In genomic region chr13:28781660-28782059, GRCm38 (mm10) we compare ENCODE assay signal across 10 mouse cellular contexts.
DNase-seq lines count a peak whose midpoint lies in the region; ATAC-seq and TF ChIP-seq lines count a peak whose summit lies in the region.
"Had no signal": no experiment of that assay in that cellular context is flagged by ENCODE, and none has a peak within 500 bp of the region (broad histone marks: within the 10 kb centered on the region; RNA-seq: fewer than 3 reads in every experiment).

No protein-coding gene starts in this region.

- no peaks in the 10 kb centered on the region for H3K9me3 ChIP-seq in ES-E14 (ENCODE audit: control insufficient read depth, insufficient read depth, low read depth, low read length)
- H3K9me3 ChIP-seq in embryonic facial prominence, embryonic 10.5 days: no peaks in the 10 kb centered on the region
- no peaks in the 10 kb centered on the region for H3K9me3 ChIP-seq in hindbrain, embryonic 11.5 days (ENCODE audit: control insufficient read depth, low read length)
- no peaks in the 10 kb centered on the region for H3K9me3 ChIP-seq in midbrain, embryonic 13.5 days
- H3K9me3 ChIP-seq in liver, embryonic 11.5 days (ENCODE audit: control insufficient read depth, low read length): no peaks in the 10 kb centered on the region
- H3K9me3 ChIP-seq: lung, embryonic 15.5 days had no signal

- no peaks in the 10 kb centered on the region for H3K36me3 ChIP-seq in ES-E14 (ENCODE audit: control insufficient read depth, insufficient read depth, low read length, poor library complexity, severe bottlenecking)
- no peaks in the 10 kb centered on the region; the same call in 1 of the 2 replicates for H3K36me3 ChIP-seq in embryonic facial prominence, embryonic 10.5 days (replicated peaks)
- H3K36me3 ChIP-seq in hindbrain, embryonic 11.5 days (ENCODE audit: control insufficient read depth, insufficient read depth, low read length): no peaks in the 10 kb centered on the region
- no peaks in the 10 kb centered on the region for H3K36me3 ChIP-seq in midbrain, embryonic 13.5 days
- no peaks in the 10 kb centered on the region for H3K36me3 ChIP-seq in liver, embryonic 11.5 days (ENCODE audit: control insufficient read depth, insufficient read depth, low read length)
- H3K36me3 ChIP-seq: lung, embryonic 15.5 days had no signal

- no peak for DNase-seq in ES-E14 (ENCODE audit: low read depth, low spot score)
- DNase-seq in embryonic facial prominence, embryonic 10.5 days (ENCODE audit: low spot score): peak; percentile 40
- DNase-seq in hindbrain, embryonic 11.5 days (ENCODE audit: low spot score): no peak
- DNase-seq in right cerebral cortex, postnatal 4 days: no peak
- DNase-seq in liver, embryonic 11.5 days (ENCODE audit: low spot score): no peak
- DNase-seq in right cerebral cortex, postnatal 14 days: no peak
- DNase-seq: gastrocnemius, postnatal 14 days; thymus, postnatal 36 days had no signal

- H3K4me2 ChIP-seq in hindbrain, embryonic 11.5 days (replicated peaks; ENCODE audit: low read depth, low read length): peak overlapping the region; percentile 21
- peak overlapping the region; percentile 15 for H3K4me2 ChIP-seq in midbrain, embryonic 13.5 days (replicated peaks)
- H3K4me2 ChIP-seq in liver, embryonic 11.5 days: no peak overlapping the region
- H3K4me2 ChIP-seq: lung, embryonic 15.5 days had no signal

- 12% methylated on average over 5 of the region's 5 CpGs for WGBS in embryonic facial prominence, embryonic 10.5 days
- 4% methylated on average over 5 of the region's 5 CpGs for whole genome bisulfite sequencing in hindbrain, embryonic 11.5 days
- 10% methylated on average over 5 of the region's 5 CpGs for WGBS in midbrain, embryonic 13.5 days
- 38% methylated on average over 5 of the region's 5 CpGs for WGBS in liver, embryonic 11.5 days

- peak overlapping the region; percentile 59; the same call in 1 of the 2 replicates for H3K9ac ChIP-seq in ES-E14 (ENCODE audit: insufficient read depth, low read depth, low read length, poor library complexity, severe bottlenecking)
- H3K9ac ChIP-seq in hindbrain, embryonic 11.5 days (ENCODE audit: low read depth, low read length): peak overlapping the region; percentile 53; the same call in 1 of the 2 replicates
- peak overlapping the region; percentile 52 for H3K9ac ChIP-seq in midbrain, embryonic 13.5 days (replicated peaks)
- no peak overlapping the region for H3K9ac ChIP-seq in liver, embryonic 11.5 days (ENCODE audit: low read depth, low read length)
- H3K9ac ChIP-seq: lung, embryonic 15.5 days had no signal

- peak overlapping the region; percentile 33; the same call in 1 of the 2 replicates for H3K27ac ChIP-seq in ES-E14 (ENCODE audit: insufficient read depth, low read depth, low read length, poor library complexity, severe bottlenecking)
- peak overlapping the region; percentile 83 for H3K27ac ChIP-seq in embryonic facial prominence, embryonic 10.5 days (replicated peaks)
- peak overlapping the region; percentile 93 for H3K27ac ChIP-seq in hindbrain, embryonic 11.5 days (ENCODE audit: low read depth, low read length)
- peak overlapping the region; percentile 94 for H3K27ac ChIP-seq in midbrain, embryonic 13.5 days
- no peak overlapping the region for H3K27ac ChIP-seq in liver, embryonic 11.5 days (ENCODE audit: low read depth, low read length)
- H3K27ac ChIP-seq: lung, embryonic 15.5 days had no signal

- peak; percentile 45 for ATAC-seq in hindbrain, embryonic 11.5 days (ENCODE audit: low FRiP score)
- ATAC-seq in midbrain, embryonic 13.5 days: peak; percentile 27; the same call in 1 of the 2 replicates
- ATAC-seq in liver, embryonic 11.5 days (replicated peaks; ENCODE audit: low FRiP score): no peak

- in situ Hi-C loops in ES-E14 (cut with MboI; ENCODE audit: low sequenced_read_pairs in 2 of 2, unreplicated experiment in 2 of 2): no loop called here

- no peak overlapping the region; a peak in 2 of 4 replicates for H3K4me3 ChIP-seq in ES-E14 (ENCODE audit: insufficient read depth in 1 of 2, low read depth in 1 of 2, low read length in 2 of 2, poor library complexity in 1 of 2, severe bottlenecking in 1 of 2)
- H3K4me3 ChIP-seq in embryonic facial prominence, embryonic 10.5 days: peak overlapping the region; percentile 18; the same call in 1 of the 2 replicates
- no peak overlapping the region for H3K4me3 ChIP-seq in hindbrain, embryonic 11.5 days (ENCODE audit: low read depth, low read length)
- H3K4me3 ChIP-seq in midbrain, embryonic 13.5 days (replicated peaks): no peak overlapping the region
- no peak overlapping the region for H3K4me3 ChIP-seq in liver, embryonic 11.5 days (ENCODE audit: low read depth, low read length)
- H3K4me3 ChIP-seq: lung, embryonic 15.5 days had no signal

- H3K4me1 ChIP-seq in ES-E14 (ENCODE audit: control insufficient read depth in 2 of 2, insufficient read depth in 2 of 2, low read length in 2 of 2, poor library complexity in 1 of 2): peaks cover 2 to 15% of the 10 kb centered on the region in 2 experiments
- peaks cover 50% of the 10 kb centered on the region for H3K4me1 ChIP-seq in embryonic facial prominence, embryonic 10.5 days
- H3K4me1 ChIP-seq in hindbrain, embryonic 11.5 days (replicated peaks; ENCODE audit: control insufficient read depth, insufficient read depth, low read length): peaks cover 14% of the 10 kb centered on the region
- H3K4me1 ChIP-seq in midbrain, embryonic 13.5 days (replicated peaks): peaks cover 73% of the 10 kb centered on the region
- no peaks in the 10 kb centered on the region for H3K4me1 ChIP-seq in liver, embryonic 11.5 days (replicated peaks; ENCODE audit: control insufficient read depth, insufficient read depth, low read length)

- no peaks in the 10 kb centered on the region for H3K27me3 ChIP-seq in embryonic facial prominence, embryonic 10.5 days (replicated peaks; ENCODE audit: low read depth, poor library complexity, severe bottlenecking)
- H3K27me3 ChIP-seq in hindbrain, embryonic 11.5 days (ENCODE audit: control insufficient read depth, insufficient read depth, low read length): no peaks in the 10 kb centered on the region
- no peaks in the 10 kb centered on the region for H3K27me3 ChIP-seq in midbrain, embryonic 13.5 days
- H3K27me3 ChIP-seq in liver, embryonic 11.5 days (replicated peaks; ENCODE audit: control insufficient read depth, insufficient read depth, low read length): no peaks in the 10 kb centered on the region
- H3K27me3 ChIP-seq: lung, embryonic 15.5 days had no signal

TF ChIP-seq in ES-E14, 5 proteins besides CTCF, POLR2A, EP300 and RAD21:
- TF ChIP-seq MAFK (IDR thresholded peaks at IDR 0.05; ENCODE audit: insufficient read depth, low read depth, low read length): no peak
- no peak for TF ChIP-seq CHD2 (IDR thresholded peaks at IDR 0.05; ENCODE audit: low read depth, low read length)
- TF ChIP-seq ZNF384 (IDR thresholded peaks at IDR 0.05; ENCODE audit: low read depth, low read length): no peak
- no peak for TF ChIP-seq HCFC1 (IDR thresholded peaks at IDR 0.05; ENCODE audit: borderline replicate concordance, insufficient read depth, low read length)
- TF ChIP-seq ZC3H11A (IDR thresholded peaks at IDR 0.05; ENCODE audit: borderline replicate concordance, low read depth, low read length): no peak
